In the genomic region with DNA sequence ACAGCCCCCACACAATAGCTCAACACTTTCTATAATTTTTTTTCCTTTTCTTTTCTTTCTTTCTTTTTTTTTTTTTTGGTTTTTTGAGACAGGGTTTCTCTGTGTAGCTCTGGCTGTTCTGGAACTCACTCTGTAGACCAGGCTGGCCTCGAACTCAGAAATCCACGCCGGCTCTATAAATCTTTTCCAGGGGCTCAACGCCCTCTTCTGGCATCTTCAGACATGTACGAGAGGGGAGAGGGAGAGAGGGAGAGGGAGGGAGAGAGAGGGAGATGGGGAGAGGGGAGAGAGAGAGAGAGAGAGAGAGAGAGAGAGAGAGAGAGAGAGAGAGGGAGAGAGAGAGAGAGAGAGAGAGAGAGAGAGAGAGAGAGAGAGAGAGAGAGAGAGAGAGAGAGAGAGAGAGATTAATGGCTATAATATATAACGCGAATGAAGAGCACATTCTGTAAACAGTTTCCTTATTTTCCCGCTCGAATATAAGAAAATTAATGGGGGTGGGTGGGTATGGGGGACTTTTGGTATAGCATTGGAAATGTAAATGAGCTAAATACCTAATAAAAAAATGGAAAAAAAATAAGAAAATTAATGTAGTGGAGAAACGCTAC, we compare ENCODE assay signal across 8 mouse cellular contexts. TPM values are rescaled to one million over a fixed set of nuclear protein-coding genes. Genes with fewer than 3 reads are reported as not detected.
DNase-seq lines count a peak whose midpoint lies in the region; ATAC-seq and TF ChIP-seq lines count a peak whose summit lies in the region.
"Not testable (repeated sequence)": the region's sequence is repeated elsewhere in the genome, so short reads cannot be mapped to it uniquely, and the experiment has no call there.

No protein-coding gene starts in this region.

- not testable (repeated sequence) for ATAC-seq in forebrain, embryonic 13.5 days; lung, postnatal 0 days; neural tube, embryonic 14.5 days (ENCODE audit: low read depth)
- peak; percentile 14 for ATAC-seq in hindbrain, embryonic 12.5 days (ENCODE audit: low FRiP score)

- not testable (repeated sequence) for H3K36me3 ChIP-seq in forebrain, embryonic 13.5 days (ENCODE audit: poor library complexity, severe bottlenecking); hindbrain, embryonic 12.5 days; lung, postnatal 0 days (ENCODE audit: insufficient read depth, low read length); neural tube, embryonic 14.5 days (ENCODE audit: control insufficient read depth, insufficient read depth, low read length)

- peak; percentile 37 for DNase-seq in MN1 (ENCODE audit: low spot score)
- peak; percentile 63 to 66 for DNase-seq in cerebellum, postnatal 14 days
- not testable (repeated sequence) for DNase-seq in left cerebral cortex, adult 2 months (ENCODE audit: extremely low spot score in 1 of 2, low spot score in 2 of 2)
- peak; percentile 31 for DNase-seq in lung, postnatal 0 days (ENCODE audit: low spot score)
- peak; percentile 6 to 19 for DNase-seq in thymus, postnatal 36 days

- not testable (repeated sequence) for H3K4me1 ChIP-seq in forebrain, embryonic 13.5 days; hindbrain, embryonic 12.5 days; lung, postnatal 0 days (ENCODE audit: insufficient read depth, low read depth, low read length); neural tube, embryonic 14.5 days (ENCODE audit: control insufficient read depth, insufficient read depth, low read length)

- not testable (repeated sequence) for H3K9me3 ChIP-seq in forebrain, embryonic 13.5 days (replicated peaks); hindbrain, embryonic 12.5 days (replicated peaks); lung, postnatal 0 days (ENCODE audit: low read length); neural tube, embryonic 14.5 days (ENCODE audit: control insufficient read depth, low read length)

- not testable (repeated sequence) for TF ChIP-seq CTCF in left cerebral cortex, adult 2 months (IDR thresholded peaks at IDR 0.05)
- peak; percentile 41; the same call in 1 of the 2 replicates for TF ChIP-seq CTCF in lung, postnatal 0 days (IDR thresholded peaks at IDR 0.05)

- H3K27me3 ChIP-seq in forebrain, embryonic 13.5 days; hindbrain, embryonic 12.5 days; lung, postnatal 0 days (replicated peaks; ENCODE audit: insufficient read depth, low read length); neural tube, embryonic 14.5 days (ENCODE audit: control insufficient read depth, insufficient read depth, low read length): not testable (repeated sequence)

- peak overlapping the region; percentile 88; the same call in 1 of the 2 replicates for H3K9ac ChIP-seq in forebrain, embryonic 13.5 days
- H3K9ac ChIP-seq in hindbrain, embryonic 12.5 days; lung, postnatal 0 days (replicated peaks; ENCODE audit: low read depth): not testable (repeated sequence)
- H3K9ac ChIP-seq in neural tube, embryonic 14.5 days (replicated peaks; ENCODE audit: low read depth, low read length): peak overlapping the region; percentile 84; the same call in 1 of the 2 replicates

- H3K4me2 ChIP-seq in forebrain, embryonic 13.5 days: peak overlapping the region; percentile 90
- H3K4me2 ChIP-seq in hindbrain, embryonic 12.5 days (replicated peaks): peak overlapping the region; percentile 83
- peak overlapping the region; percentile 72 for H3K4me2 ChIP-seq in lung, postnatal 0 days (replicated peaks; ENCODE audit: low read depth, low read length)
- peak overlapping the region; percentile 68 for H3K4me2 ChIP-seq in neural tube, embryonic 14.5 days (ENCODE audit: low read depth, low read length)

- H3K27ac ChIP-seq in forebrain, embryonic 13.5 days; lung, postnatal 0 days (ENCODE audit: low read length): not testable (repeated sequence)
- peak overlapping the region; percentile 76; the same call in 1 of the 2 replicates for H3K27ac ChIP-seq in hindbrain, embryonic 12.5 days
- peak overlapping the region; percentile 95 for H3K27ac ChIP-seq in left cerebral cortex, adult 2 months
- H3K27ac ChIP-seq in neural tube, embryonic 14.5 days (ENCODE audit: low read depth, low read length): peak overlapping the region; percentile 58; the same call in 1 of the 2 replicates

- TF ChIP-seq EP300 in lung, postnatal 0 days (IDR thresholded peaks at IDR 0.05): not testable (repeated sequence)

- H3K4me3 ChIP-seq in forebrain, embryonic 13.5 days: peak overlapping the region; percentile 93
- peak overlapping the region; percentile 87 for H3K4me3 ChIP-seq in hindbrain, embryonic 12.5 days
- peak overlapping the region; percentile 80 for H3K4me3 ChIP-seq in left cerebral cortex, adult 2 months
- peak overlapping the region; percentile 80; the same call in 1 of the 2 replicates for H3K4me3 ChIP-seq in lung, postnatal 0 days (ENCODE audit: low read depth, low read length)
- H3K4me3 ChIP-seq in neural tube, embryonic 14.5 days (ENCODE audit: low read depth, low read length): peak overlapping the region; percentile 68

- intact Hi-C loops in left cerebral cortex, adult 2 months (cut with DNase I): loop anchor here (10.0 kb wide), 1 partner anchor 308 kb away; no protein-coding TSS in a partner anchor

- 11% methylated on average over 10 of the region's 10 CpGs for WGBS in forebrain, embryonic 13.5 days
- 11% methylated on average over 10 of the region's 10 CpGs for WGBS in hindbrain, embryonic 12.5 days
- WGBS in lung, postnatal 0 days: 8% methylated on average over 10 of the region's 10 CpGs
- WGBS in neural tube, embryonic 14.5 days: 4% methylated on average over 10 of the region's 10 CpGs

RNA-seq across cellular contexts. Expression of a gene that starts 0.5 kb away (rescaled TPM):
- 52.6 and 53.8 TPM in 2 replicates for polyA plus RNA-seq in forebrain, embryonic 13.5 days (2015; fragmentation: Nextera tagmentation; extraction: Ambion mirVana)
- 51.0 and 52.4 TPM in 2 replicates for polyA plus RNA-seq in hindbrain, embryonic 12.5 days (2016; fragmentation: Nextera tagmentation; extraction: Ambion mirVana)
- total RNA-seq in left cerebral cortex, adult 2 months (2021): 100 to 1,000 TPM; 138 to 142 TPM
- 10.6 and 14.1 TPM in 2 replicates for polyA plus RNA-seq in lung, postnatal 0 days (2015; fragmentation: Nextera tagmentation; extraction: Ambion mirVana)
- polyA plus RNA-seq in neural tube, embryonic 14.5 days (2014; fragmentation: Nextera tagmentation; extraction: Ambion mirVana): 60.9 and 63.6 TPM in 2 replicates

RNA-seq across cellular contexts. Expression of a gene that starts 26.0 kb away (rescaled TPM):
- 16.1 and 19.5 TPM in 2 replicates for polyA plus RNA-seq in forebrain, embryonic 13.5 days (2015; fragmentation: Nextera tagmentation; extraction: Ambion mirVana)
- polyA plus RNA-seq in hindbrain, embryonic 12.5 days (2016; fragmentation: Nextera tagmentation; extraction: Ambion mirVana): 28.1 and 30.5 TPM in 2 replicates
- 10 to 100 TPM; 75.9 to 80.7 TPM for total RNA-seq in left cerebral cortex, adult 2 months (2021)
- polyA plus RNA-seq in lung, postnatal 0 days (2015; fragmentation: Nextera tagmentation; extraction: Ambion mirVana): 7.7 and 8.3 TPM in 2 replicates
- 25.3 and 25.6 TPM in 2 replicates for polyA plus RNA-seq in neural tube, embryonic 14.5 days (2014; fragmentation: Nextera tagmentation; extraction: Ambion mirVana)

RNA-seq across cellular contexts. Expression of a gene that starts 55.7 kb away (rescaled TPM):
- 21.7 and 28.6 TPM in 2 replicates for polyA plus RNA-seq in forebrain, embryonic 13.5 days (2015; fragmentation: Nextera tagmentation; extraction: Ambion mirVana)
- polyA plus RNA-seq in hindbrain, embryonic 12.5 days (2016; fragmentation: Nextera tagmentation; extraction: Ambion mirVana): 21.1 and 22.3 TPM in 2 replicates
- 10 to 100 TPM; 94.6 to 94.9 TPM for total RNA-seq in left cerebral cortex, adult 2 months (2021)
- polyA plus RNA-seq in lung, postnatal 0 days (2015; fragmentation: Nextera tagmentation; extraction: Ambion mirVana): 5.5 and 5.6 TPM in 2 replicates
- 21.2 and 22.7 TPM in 2 replicates for polyA plus RNA-seq in neural tube, embryonic 14.5 days (2014; fragmentation: Nextera tagmentation; extraction: Ambion mirVana)
